Mouse (Mus musculus) liver, adult 2 months (tissue): ENCODE data around the gene Oard1. TPM values are rescaled to one million over a fixed set of nuclear protein-coding genes. Genes with fewer than 3 reads are reported as not detected.

ENCODE experiments used
- DNase-seq: peaks from one replicate; pipeline ENCODE4 v3.0.0-alpha.2; 2011; ENCODE audit warnings: low read depth, low spot score; ENCODE audit errors: extremely low read depth
- H3K27ac ChIP-seq: fragments of 200-500 bp; replicated peaks from 2 replicates; pipeline ENCODE4 v1.5.1; 2012; ENCODE audit warnings: low read depth, mild to moderate bottlenecking, control low read depth, inconsistent platforms, low read length; ENCODE audit not compliant: insufficient read depth
- H3K27me3 ChIP-seq: fragments of 200-500 bp; 2 replicates; pipeline ENCODE4 v1.6.1; 2012; ENCODE audit warnings: mild to moderate bottlenecking, moderate library complexity, low read length, inconsistent platforms; ENCODE audit not compliant: control insufficient read depth, insufficient read depth
- H3K36me3 ChIP-seq: fragments of 200-500 bp; 2 replicates; pipeline ENCODE4 v1.6.1; 2012; ENCODE audit warnings: low read length, inconsistent platforms; ENCODE audit not compliant: control insufficient read depth, insufficient read depth
- H3K4me1 ChIP-seq: fragments of 200-500 bp; 2 replicates; pipeline ENCODE4 v1.6.1; 2011; ENCODE audit warnings: low read length; ENCODE audit not compliant: control insufficient read depth, insufficient read depth
- H3K4me3 ChIP-seq: fragments of 200-500 bp; 2 replicates; pipeline ENCODE4 v1.5.1; 2011; ENCODE audit warnings: low read depth, mild to moderate bottlenecking, control low read depth, low read length, moderate library complexity; ENCODE audit not compliant: insufficient read depth
- H3K79me2 ChIP-seq: fragments of 200-500 bp; 2 replicates; pipeline ENCODE4 v1.6.1; 2012; ENCODE audit warnings: inconsistent platforms, mild to moderate bottlenecking, low read length, moderate library complexity; ENCODE audit not compliant: control insufficient read depth, insufficient read depth
- H3K9ac ChIP-seq: fragments of 200-500 bp; 2 replicates; pipeline ENCODE4 v1.6.1; 2012; ENCODE audit warnings: low read depth, mild to moderate bottlenecking, control low read depth, inconsistent platforms, low read length
- CTCF ChIP-seq: fragments of 200-500 bp; IDR thresholded peaks from 2 replicates; pipeline ENCODE4 v1.5.1; 2011; ENCODE audit warnings: low read depth, low read length, control low read depth
- POLR2A ChIP-seq: fragments of 200-500 bp; IDR thresholded peaks from 2 replicates; pipeline ENCODE4 v1.6.1; 2011; ENCODE audit warnings: low read length, control low read depth; ENCODE audit not compliant: insufficient read depth; ENCODE audit errors: extremely low read depth
- WGBS: fragments of 180-500 bp; shearing (Covaris S2); methylation state at CpG from one replicate; pipeline ENCODE4 v1.1.7; 2018; 5-methylcytosine and 5-hydroxymethylcytosine counted together
- polyA plus RNA-seq: library from polyadenylated mRNA; depleted of rRNA; stranded (reverse); fragments of >200 nt; gene quantifications from 2 replicates; pipeline ENCODE4 v1.2.3, GENCODE M21; 2012
- total RNA-seq: library from RNA; depleted of rRNA; stranded (reverse); fragments of >200 nt; gene quantifications from 2 replicates; pipeline ENCODE4 v1.2.3, GENCODE M21; 2014

Gene Oard1
- total and polyA plus RNA-seq, 2 experiments, result 8.7 to 25.0 TPM

GRCm38 (mm10) chr17:48443542-48444145 is 33.8 kb downstream of the Oard1 start:
- TF ChIP-seq POLR2A (no peak), CTCF (no peak)
- H3K36me3 ChIP-seq, result no peaks in the 10 kb centered on the region
- 66% methylated on average over 16 of the region's 16 CpGs for WGBS
- H3K27me3 ChIP-seq, result no peaks in the 10 kb centered on the region
- H3K79me2 ChIP-seq, result no peaks in the 10 kb centered on the region
- no peak overlapping the region for H3K9ac ChIP-seq
- peak; percentile 74 for DNase-seq
- H3K4me3 ChIP-seq, result no peak overlapping the region
- peaks cover 2% of the 10 kb centered on the region; the same call in 1 of the 2 replicates for H3K4me1 ChIP-seq
- H3K27ac ChIP-seq, result no peak overlapping the region

DNA sequence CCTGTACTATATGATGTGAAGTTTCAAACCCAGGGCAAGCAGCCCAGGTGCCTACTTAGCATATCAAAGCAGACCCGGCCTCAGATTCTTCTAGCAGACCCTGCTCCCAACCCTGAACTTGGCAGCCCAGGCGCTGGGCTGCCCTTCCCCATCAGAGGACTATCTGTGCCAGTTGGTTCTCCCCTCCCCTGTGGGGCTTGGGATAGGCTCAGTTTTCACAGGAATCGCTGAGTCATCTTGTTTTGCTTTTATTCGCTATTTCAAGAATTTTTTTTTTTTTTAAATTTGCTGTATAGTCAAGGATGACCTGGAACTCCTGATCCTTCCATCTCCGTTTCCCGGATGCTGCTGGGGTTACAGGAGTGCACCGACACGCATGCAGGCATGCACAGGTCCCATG is 37.9 kb downstream of the Oard1 start:
- no peaks in the 10 kb centered on the region for H3K36me3 ChIP-seq
- H3K27me3 ChIP-seq, result no peaks in the 10 kb centered on the region
- H3K27ac ChIP-seq, result no peak overlapping the region
- H3K4me3 ChIP-seq, result no peak overlapping the region
- peaks cover 2% of the 10 kb centered on the region; the same call in 1 of the 2 replicates for H3K4me1 ChIP-seq
- 68% methylated on average over 8 of the region's 8 CpGs for WGBS
- no peak for DNase-seq
- TF ChIP-seq CTCF (no peak), POLR2A (no peak)
- H3K79me2 ChIP-seq, result no peaks in the 10 kb centered on the region
- H3K9ac ChIP-seq, result no peak overlapping the region

- Histone ChIP-seq H3K4me1 (no peaks in the 10 kb centered on the region), H3K27ac (no peak overlapping the region), H3K27me3 (no peaks in the 10 kb centered on the region), H3K4me3 (no peak overlapping the region), H3K36me3 (no peaks in the 10 kb centered on the region), H3K9ac (no peak overlapping the region), H3K79me2 (no peaks in the 10 kb centered on the region)
- TF ChIP-seq POLR2A, result no peak
- TF ChIP-seq CTCF, result no peak
- 86% methylated on average over 13 of the region's 13 CpGs for WGBS
- DNase-seq, result no peak
Observed at GRCm38 (mm10) chr17:48450666-48451352, 41.0 kb downstream of the Oard1 start.

DNA sequence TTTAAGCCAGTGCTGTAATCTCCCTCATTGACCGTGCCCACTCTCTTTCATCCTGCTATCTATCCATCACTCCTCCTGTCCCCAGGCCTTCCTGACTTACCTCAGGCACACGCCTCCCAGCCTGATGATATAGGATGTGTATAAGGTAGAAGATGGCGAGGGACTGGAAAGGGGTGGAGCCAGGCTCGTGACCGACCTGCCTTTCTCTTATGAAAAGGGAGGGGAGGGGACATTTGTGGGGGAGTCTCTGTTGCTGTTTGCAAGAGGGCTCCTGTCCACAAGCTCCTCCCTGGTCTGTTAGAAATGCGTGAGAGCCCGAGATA is 41.5 kb downstream of the Oard1 start, which contains the start of gene Tspo2:
Gene Tspo2 (minus strand): TSS at position 170 of the 323 bp plus-strand sequence.
- Histone ChIP-seq H3K4me1 (no peaks in the 10 kb centered on the region), H3K27ac (no peak within 1 kb of the TSS), H3K27me3 (no peaks in the 10 kb centered on the region), H3K36me3 (no peaks in the 10 kb centered on the region), H3K4me3 (no peak within 1 kb of the TSS), H3K9ac (no peak within 1 kb of the TSS), H3K79me2 (no peaks in the 10 kb centered on the region)
- 73% methylated on average over 7 of the region's 7 CpGs for WGBS
- no peak for DNase-seq
- no peak for TF ChIP-seq CTCF

- no peaks in the 10 kb centered on the region for H3K36me3 ChIP-seq
- H3K27me3 ChIP-seq, result no peaks in the 10 kb centered on the region
- H3K79me2 ChIP-seq, result no peaks in the 10 kb centered on the region
- 69% methylated on average over 9 of the region's 9 CpGs for WGBS
- H3K27ac ChIP-seq, result no peak overlapping the region
- H3K9ac ChIP-seq, result no peak overlapping the region
- TF ChIP-seq POLR2A, result no peak
- no peak for TF ChIP-seq CTCF
- DNase-seq, result no peak
- no peak overlapping the region for H3K4me3 ChIP-seq
- H3K4me1 ChIP-seq, result no peaks in the 10 kb centered on the region
Observed at GRCm38 (mm10) chr17:48451753-48452444, 42.1 kb downstream of the Oard1 start.

DNA sequence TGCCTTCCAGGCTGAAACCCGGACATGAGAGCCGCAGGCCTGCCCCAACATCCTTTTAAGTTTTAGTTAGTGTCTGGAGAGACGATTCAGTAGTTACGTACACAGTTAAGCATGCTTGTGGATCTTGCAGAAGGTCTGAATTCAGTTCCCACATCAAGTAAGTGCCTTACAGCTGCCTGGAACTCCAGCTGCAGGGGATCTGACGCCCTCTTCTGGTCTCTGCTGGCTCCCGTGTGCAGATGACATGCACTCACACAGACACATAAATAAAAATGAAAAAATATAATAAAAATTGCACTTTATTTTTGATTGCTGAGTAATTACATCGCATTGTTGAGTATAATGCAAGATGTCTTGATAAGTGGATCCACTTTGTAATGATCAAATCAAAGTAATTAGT is 43.7 kb downstream of the Oard1 start:
- Histone ChIP-seq H3K27me3 (no peaks in the 10 kb centered on the region), H3K4me1 (no peaks in the 10 kb centered on the region), H3K4me3 (no peak overlapping the region), H3K9ac (no peak overlapping the region), H3K27ac (no peak overlapping the region), H3K79me2 (no peaks in the 10 kb centered on the region), H3K36me3 (no peaks in the 10 kb centered on the region)
- no peak for TF ChIP-seq POLR2A
- peak; percentile 28; the same call in 1 of the 2 replicates for TF ChIP-seq CTCF
- DNase-seq, result no peak
- 85% methylated on average over 7 of the region's 7 CpGs for WGBS
